Mouse (Mus musculus): Measurements from ENCODE around the gene Rab12. TPM values are rescaled to one million over a fixed set of nuclear protein-coding genes. Genes with fewer than 3 reads are reported as not detected.

Rab12 gene
- 10 to 100 TPM; 23.4 to 23.5 TPM for total RNA-seq (2023)

DNA sequence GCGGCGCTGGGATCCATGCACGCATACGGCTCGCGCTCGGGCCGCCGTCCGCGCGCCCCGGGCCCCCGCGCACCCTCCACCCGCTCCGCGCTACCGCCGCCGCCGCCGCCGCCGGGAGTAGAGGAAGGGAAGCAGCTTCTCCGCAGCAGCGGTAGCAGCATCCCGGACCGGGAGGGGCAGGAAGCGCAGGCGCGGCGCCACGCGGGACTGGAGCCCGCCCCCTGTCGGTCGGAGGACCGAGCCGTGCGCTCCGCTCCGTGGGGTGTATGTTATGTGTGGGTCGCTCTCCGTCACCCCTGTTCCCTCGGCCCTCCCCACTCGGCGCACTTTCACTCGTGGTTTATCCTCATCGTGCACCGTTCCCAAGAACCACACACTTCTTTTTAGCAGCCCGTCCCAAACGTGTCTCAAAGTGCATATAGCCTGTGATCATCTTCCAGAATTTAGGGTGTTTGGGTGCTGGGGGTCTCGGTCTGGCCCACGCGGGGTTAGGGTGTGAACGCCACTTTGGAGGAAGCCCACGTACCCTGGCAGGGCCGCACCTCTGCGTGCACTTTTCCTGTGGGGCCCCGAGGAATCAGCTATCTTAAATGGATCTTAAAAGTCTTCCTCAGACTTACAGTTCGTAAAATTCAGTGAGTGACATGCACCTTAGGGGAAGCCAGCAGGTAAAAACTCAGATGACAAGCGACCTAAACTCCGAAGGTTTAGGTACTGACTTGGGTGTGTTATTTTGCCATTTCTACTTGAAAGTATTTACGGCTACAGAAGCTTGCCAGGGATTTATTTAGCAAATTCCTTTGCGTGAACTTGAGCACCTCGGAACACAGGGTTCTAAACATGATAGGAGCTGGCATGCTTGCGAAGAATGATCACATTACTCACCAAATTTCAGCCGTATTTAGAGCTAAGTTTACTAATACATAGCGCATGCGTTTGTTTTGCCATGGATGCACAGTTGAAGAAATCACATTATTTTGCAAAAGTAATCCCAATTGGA, at the start of gene Rab12:
TSS of gene Rab12 (minus strand) at position 176 of the 1,000 bp plus-strand sequence.

DNA sequence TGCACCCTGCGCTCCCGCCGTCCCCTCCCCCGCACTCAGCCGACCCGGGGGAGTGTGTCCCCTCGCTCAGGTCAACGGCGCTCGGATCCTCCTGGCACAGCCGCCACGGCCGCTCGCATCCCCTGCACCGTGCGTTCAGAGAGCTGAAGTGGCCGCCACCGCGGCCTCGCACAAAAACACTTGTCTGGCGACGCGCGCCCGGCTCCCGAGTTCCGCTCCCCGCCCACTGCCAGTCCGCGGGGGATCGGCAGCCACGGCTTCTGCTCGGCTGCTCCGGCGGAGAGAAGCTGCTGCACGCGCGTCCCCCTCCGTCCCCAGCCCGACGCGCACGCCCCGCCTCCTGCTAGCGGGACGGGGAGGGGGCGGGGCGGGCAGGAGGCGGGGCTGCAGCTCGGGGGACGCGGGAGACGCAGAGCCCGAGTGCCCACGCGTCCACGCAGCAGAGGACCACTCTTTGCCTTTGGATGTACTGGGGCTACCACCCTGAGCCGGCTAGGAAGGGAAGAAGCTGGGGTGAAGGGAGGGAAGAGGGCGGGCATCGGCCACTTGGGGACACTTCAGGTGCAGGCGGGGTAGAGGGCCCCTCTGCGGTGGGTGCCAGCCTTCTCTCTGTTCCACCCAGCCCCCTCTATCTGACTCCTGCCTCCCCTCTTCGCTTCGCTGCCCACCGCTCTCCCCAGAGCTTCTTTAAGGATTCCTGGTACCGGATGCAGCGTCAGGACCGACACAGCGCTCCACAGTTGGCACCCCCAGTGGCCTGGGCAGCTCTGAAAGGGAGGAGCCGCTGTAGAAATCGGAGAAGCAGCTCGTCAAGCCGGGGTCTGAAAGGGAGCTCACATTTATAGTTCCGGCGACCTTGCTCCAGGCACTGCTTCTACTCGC, 69.8 kb downstream of the Rab12 start, which contains the start of gene Mtcl1:
TSS of gene Mtcl1 (minus strand) at position 291 of the 882 bp plus-strand sequence.

Other genes starting within 250 kb of the Rab12 start
- not detected for gene Mtcl1, start 70.0 kb downstream of the Rab12 start, total RNA-seq (2023)
- 1 to 10 TPM; 1.1 to 1.4 TPM for gene Themis3, start 74.9 kb upstream of the Rab12 start, total RNA-seq (2023)